Mouse (Mus musculus) heart, postnatal 0 days (tissue): ENCODE data around the gene Peak1.

Experiments used
- CTCF ChIP-seq: IDR thresholded peaks from 2 replicates; pipeline ENCODE4 v1.5.1; 2016; ENCODE audit warnings: antibody characterized with exemption, control low read depth, low read depth
- EP300 ChIP-seq: IDR thresholded peaks from 2 replicates; pipeline ENCODE4 v1.6.1; 2016; ENCODE audit warnings: antibody characterized with exemption, low read depth

GRCm38 (mm10) chr9:56208817-56209216 lies 209.1 kb downstream of the Peak1 start:
- TF ChIP-seq CTCF (no peak), EP300 (no peak)
